Mouse (Mus musculus) cerebellum, postnatal 25 days (tissue): ENCODE results near the gene Birc5.
A peak's percentile ranks its signal among the peaks of the same experiment; 100 is the strongest.
"Not testable (repeated sequence)": the region's sequence is repeated elsewhere in the genome, so short reads cannot be mapped to it uniquely, and the experiment has no call there.

Source experiments
- DNase-seq, 2 experiments: peaks; one replicate each; pipeline ENCODE4 v3.0.0; 2021; ENCODE audit warnings: mixed read lengths in 2 of 2

Birc5 gene

DNA sequence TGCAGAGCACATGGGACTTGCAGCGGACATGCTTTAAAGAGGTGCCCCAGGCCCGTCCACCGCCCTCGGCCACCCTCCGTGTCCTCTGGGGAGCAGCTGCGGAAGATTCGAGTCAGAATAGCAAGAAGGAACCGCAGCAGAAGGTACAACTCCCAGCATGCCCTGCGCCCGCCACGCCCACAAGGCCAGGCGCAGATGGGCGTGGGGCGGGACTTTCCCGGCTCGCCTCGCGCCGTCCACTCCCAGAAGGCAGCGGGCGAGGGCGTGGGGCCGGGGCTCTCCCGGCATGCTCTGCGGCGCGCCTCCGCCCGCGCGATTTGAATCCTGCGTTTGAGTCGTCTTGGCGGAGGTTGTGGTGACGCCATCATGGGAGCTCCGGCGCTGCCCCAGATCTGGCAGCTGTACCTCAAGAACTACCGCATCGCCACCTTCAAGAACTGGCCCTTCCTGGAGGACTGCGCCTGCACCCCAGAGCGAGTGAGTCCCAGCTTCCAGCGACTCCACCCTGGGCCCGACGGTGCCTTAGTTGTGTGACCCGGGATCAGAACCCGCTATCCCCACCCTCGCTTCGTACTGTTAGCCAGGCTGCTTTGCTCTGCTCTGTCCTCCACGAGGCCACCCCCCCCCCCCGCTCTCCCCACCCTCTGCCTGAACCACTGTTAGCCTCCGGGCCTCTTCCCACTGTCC lies at the start of gene Birc5:
Gene Birc5, plus strand, starts transcription at position 267 of the 687 bp plus-strand sequence.
- peak; percentile 96 to 98 for DNase-seq

DNA sequence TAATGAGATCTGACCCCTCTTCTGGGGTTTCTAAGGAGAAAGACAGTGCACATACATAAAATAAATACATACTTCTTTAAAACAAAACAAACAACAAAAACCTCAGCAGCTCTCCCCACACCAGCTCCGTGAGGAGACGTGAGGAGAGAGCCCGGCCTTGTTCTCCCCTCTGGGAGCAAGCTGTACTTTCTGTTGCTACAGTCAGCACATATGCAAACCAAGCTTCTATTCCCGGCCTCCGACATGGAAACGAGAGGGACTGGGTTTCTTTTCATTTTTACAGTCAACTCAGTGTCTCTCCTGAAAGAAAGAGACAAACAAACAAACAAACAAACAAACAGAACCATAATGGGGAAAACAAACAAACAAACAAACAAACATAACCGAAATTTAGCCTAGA lies 49.0 kb upstream of the Birc5 start:
- no peak for DNase-seq

DNA sequence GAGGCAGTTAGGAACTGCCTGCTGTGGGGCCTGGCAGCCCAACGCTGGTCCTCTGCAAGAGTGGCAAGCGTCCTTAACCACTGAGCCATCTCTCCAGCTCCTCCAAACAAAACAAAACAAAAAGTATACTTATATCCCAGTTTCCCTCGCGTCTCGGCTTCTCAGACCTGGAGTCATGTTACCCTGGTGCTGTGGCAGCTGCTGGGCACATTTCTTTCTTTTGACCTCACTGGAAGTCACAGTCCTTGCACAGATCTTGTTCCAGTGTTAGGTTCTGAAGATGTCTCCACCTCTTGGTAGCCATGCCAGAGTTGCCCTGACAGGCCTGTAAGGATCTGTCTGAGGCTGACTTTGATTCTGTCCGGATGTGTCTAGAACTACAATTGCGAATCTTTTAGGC lies 47.4 kb upstream of the Birc5 start:
- no peak for DNase-seq

DNA sequence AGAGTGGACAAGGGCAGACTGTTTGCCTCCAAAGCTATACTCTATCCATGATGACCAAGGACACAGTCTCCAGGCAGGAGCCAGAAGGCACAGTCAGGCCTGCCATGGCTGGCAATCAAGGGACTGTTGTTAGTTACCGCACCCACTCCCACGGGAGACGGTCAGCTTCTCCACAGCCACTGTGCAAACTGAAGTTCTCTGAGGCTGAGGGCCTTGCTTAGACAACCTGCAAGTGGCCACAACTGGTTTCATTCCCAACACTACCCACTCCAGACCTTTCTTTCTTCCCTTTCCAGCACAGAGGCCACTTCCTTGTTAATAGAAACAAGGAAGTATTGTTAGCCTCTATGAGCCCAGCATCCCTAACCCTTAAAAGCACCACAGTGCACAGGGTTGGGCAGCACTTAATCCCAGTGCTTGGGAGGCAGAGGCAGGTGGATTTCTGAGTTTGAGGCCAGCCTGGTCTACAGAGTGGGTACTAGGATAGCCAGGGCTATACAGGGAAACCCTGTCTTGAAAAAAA lies 45.8 kb upstream of the Birc5 start:
- DNase-seq, result no peak

DNA sequence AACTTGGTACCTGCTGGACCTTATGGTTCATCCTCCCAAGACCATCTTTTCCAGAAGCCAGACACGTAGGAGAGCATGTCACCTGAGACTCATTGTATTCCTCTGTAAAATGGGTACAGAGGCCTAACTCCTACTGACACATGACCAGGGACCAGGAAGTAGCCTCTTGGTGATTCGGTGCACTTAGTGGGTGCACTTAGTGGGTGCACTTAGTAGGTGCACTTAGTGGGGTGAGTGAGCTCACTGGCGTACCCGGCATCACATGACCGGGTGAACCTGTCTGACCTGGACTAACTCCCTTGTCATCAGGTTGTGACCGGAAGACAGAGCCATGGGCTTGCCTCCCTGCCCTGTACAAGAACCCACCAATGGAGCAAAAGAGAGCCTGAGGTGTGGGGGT lies 42.3 kb upstream of the Birc5 start:
- no peak for DNase-seq

DNA sequence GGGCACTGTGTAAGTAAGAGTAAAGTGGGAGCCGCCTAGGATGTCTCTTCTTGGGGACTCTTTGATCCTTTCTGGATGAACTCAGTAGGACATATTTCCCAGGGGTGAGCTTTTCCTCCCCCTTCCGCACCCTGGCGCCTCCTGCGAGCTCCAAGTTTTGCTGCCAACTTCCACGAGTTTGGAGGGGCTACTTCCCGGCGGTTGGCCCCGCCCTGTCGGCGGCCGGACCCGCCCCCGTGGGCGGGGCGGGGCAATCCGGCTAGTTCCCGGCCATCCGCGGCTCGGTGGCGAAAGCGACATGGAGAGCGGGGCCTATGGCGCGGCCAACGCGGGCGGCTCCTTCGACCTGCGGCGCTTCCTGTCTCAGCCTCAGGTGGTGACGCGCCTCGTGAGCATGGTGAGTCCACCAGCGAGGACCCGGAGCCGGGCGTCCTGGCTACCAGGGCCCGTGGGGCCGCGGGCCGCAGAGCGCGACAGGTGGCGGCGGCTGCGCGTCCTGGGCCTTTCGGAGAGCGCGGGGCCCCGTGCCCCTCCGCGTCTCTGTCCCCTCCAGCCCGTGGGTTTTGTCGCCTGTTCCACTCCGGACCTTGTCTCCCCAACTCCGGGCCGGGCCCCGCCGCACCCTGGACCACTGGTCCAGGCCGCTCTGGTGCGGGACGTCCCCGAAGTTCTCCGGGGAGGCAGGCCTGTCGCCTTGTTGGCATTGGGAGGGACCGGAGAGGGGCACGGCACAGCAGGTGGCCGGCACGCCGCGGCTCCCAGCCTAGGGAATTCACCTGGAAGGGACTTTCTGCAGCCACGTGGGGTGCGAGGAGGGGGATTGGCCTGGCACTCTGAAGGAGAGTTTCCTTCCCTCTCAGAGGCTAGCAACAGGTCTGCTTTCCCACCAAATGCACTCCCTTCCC lies 39.4 kb upstream of the Birc5 start, which contains the start of the genes Gm20708 and Syngr2:
Gene Gm20708, plus strand, starts transcription at position 262 of the 905 bp plus-strand sequence.
Gene Syngr2, plus strand, starts transcription at position 262 of the 905 bp plus-strand sequence.
- DNase-seq, result peak; percentile 33 to 59

DNA sequence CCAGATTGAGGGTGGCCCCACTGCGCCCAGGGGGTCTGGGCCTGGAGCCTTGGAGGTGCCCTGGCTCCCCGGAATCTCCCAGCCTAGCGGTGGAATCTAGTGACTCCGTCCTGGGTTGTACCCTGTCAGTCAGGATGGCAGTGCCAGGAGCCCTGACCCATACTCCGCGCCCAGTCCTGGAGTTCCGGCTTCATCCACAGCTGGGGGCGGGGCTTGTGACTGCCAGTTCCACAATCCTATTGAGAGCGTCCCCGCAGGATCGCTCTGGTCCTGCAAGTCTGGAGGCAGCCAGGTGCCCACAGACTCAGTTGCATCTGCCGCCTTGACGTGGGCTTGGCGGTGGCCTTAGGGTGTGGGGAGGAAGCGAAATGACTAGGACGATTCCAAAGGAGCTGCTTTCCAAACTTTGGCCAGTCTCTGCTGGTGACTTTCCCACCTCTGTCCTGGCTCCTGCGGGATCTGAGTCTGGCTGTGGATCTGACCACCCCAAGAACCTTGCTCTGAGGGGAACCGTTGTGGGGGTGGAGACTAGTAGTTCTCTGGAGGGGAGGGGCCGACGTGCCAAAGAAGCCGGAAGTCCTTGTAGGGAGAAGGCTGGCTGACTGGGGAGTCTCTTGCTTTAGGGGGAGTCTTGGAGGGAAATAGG lies 38.5 kb upstream of the Birc5 start:
- peak; percentile 44 to 68 for DNase-seq

DNA sequence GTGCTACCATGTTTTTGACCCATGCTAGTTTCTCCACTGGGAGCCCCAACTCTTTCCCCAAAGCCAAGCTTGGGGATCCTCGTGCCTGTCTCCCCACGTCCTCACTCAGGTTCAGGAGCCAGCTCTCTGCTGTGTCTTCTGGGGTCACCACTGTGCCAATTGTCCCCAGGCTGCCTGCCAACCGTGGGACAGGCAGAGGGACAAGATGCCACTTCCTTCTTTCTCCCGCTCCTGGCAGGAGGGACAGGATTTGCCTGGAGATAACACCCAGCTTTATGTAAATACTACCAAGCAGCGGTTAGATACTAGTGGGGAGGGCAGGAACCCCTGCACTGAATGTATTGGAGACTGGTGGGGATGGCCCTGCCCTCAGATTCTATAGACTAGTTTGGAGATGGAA lies 35.2 kb upstream of the Birc5 start:
- DNase-seq, result no peak

DNA sequence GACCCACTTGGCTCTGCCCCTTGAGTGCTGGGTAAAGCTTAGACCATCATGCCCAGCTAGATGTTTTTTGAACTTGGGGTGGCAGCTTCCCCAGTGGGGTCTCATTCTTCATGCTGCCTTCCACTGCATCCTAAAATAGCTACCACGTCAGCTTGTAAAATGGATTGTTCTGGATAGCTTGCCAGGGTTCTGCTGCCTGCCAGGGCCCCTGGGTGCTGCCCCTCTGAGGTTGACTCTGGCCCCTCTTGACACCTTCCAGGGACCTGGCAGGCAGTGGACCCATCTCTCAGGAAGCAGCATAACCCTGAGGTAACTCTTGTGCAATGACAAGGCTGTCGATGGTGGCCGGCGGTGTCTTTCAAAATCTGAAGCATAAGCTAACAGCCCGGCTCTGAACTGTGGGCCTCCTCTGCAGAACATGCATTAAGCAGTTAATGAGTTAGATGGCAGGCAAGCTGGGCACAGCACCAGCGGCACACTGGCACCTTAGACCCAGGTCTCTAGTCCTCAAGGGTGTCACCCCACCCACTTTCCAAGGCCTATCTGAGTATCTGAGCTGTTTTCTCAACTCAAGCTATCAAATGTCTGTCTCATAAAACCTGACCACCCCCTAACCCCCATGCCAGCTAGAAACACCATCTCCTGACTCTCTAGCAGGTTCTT lies 34.2 kb upstream of the Birc5 start:
- DNase-seq, result no peak

DNA sequence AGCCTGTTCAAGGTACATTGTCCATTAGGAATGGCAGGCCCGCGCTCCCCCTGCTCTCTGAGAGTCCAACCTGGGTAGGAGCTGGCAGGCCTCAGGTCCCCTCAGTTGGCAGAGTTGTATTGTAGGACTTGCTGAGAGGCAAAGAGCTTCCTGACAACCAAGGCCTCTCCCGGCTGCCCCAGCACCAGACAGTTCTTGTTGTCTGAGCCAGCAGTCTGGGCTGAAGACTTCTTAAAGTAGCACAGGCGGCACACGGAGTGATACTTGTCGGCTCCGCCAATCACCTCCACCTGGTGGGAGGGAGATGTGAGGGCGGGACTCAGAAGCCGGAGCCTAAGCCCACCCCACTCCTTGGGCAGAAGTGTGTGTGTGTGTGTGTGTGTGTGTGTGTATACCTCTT lies 33.2 kb upstream of the Birc5 start:
- not testable (repeated sequence) for DNase-seq

DNA sequence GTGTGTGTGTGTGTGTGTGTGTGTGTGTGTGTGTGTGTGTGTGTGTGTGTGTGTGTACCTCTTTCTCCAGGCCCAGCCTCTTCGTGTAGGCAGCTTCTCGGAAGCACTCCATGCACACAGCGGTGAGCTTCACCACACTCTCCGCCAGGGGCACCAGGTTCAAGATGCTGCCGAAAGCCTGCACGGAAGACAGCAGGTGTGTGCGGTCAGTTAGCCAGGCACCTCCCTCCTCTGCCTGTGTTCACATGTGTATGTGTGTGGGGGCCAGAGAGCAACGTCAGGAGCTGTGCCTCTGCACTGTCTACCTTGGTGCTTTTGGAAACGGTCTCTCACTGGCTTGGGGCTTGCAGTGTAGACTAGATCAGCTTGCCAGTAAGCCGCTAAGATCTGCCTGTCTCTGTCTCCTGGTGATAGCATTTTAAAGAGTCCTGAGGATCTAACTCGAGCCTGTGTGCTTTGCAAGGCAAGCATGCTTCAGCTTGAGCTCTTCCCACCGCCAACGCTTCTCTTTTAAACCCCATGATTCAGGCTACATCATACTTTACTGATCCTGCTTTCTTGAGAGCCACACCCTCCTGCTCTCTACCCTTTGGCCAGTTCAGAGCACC lies 32.6 kb upstream of the Birc5 start:
- no peak for DNase-seq

DNA sequence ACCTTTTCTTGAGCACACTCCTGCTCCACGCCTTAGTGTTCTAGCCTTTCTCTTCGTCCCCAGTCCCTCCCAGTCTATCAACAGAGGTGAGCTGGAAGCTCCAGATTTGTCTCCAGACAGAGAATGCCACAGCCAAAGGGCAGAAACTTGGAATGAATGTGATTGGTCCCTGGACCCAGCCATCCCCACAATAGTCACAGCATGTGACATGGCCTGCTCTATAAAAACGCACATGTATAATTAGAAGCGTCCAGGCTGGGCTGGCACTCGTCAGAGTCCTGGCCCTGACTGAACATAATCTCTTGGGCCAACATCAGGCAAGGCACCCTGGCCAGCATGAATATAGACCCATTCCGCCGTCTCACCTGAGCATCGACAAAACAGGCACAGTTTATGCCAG lies 30.0 kb upstream of the Birc5 start:
- DNase-seq, result peak; percentile 22 to 41

DNA sequence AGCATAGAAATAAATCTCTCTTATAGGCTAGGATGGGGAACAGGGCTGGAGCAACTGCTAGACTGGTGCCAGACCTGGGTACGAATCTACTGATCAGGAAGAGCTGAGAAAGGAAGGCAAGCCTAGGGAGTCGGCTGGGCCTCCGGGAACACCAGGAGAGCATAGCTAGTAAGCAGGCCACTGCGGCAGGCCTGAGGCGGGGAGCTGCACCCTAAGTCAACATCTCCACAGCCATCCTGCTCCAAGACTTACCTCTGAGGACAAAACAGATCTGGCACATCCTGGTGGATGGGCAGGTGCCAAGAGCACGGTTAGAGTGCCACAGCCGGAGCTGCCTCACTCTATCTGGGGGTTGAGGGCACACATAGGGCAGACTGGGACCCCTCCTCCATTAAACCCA lies 28.9 kb upstream of the Birc5 start:
- no peak for DNase-seq

DNA sequence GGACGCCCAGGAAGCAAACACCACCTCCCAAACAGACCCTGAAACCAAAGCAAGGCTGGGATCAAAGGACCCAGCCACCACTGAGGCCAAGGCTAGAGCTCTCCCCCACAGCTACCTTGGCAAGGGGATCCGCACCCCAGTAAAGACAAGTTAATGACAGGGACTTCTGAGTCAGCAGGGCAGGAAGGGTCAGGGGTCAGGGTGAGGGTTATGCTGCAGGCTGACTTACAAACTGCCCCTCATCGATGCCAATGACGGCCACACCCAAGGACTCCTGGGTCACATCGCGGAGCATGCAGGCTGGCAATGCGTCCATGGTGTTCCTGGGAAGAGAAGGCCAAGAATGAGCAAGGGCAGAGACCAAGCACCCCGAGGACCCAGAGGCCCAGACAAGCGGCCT lies 27.2 kb upstream of the Birc5 start:
- no peak for DNase-seq

DNA sequence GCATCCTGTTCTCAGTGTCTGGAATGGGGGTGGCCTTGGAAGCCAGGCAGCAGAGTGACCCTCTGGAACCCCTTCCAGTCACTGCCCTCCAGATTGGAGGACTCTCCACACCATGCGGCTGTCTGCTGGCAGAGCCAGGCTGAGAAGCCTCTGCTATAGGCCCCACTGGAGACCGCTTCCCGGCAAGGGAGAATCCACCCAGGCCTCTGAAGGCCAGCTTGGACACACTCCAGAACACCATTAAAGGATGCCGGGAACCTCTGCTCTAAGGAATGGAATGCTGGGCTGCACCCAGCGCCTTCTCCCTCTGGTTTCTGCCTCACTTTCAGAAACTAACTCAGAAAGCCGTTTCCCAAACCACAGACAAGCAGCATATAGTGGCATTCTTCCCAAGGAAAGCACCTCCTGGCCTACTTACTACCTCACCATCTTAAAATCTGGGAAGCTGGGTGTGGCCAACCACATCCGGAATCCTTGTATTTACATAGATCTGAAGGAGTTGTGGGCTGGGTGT lies 26.3 kb upstream of the Birc5 start:
- no peak for DNase-seq

DNA sequence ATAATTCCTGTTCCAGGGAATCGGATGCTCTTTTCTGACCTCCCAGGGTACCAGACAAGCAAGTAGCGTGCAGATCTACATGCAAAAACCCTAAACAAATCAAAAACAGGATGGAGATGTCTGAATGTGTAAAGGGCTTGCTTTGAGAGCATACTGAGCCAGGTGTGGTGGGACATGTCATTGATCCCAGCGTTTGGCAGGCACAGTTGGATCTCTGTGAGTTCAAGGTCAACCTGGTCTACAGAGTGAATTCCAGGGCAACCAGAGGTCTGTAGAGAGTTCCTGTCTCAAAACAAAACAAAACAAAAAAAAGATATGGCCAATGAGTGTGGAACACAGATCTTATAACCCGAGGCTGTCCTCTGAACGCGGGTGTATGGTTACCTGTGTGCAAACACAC lies 25.6 kb upstream of the Birc5 start:
- no peak for DNase-seq

DNA sequence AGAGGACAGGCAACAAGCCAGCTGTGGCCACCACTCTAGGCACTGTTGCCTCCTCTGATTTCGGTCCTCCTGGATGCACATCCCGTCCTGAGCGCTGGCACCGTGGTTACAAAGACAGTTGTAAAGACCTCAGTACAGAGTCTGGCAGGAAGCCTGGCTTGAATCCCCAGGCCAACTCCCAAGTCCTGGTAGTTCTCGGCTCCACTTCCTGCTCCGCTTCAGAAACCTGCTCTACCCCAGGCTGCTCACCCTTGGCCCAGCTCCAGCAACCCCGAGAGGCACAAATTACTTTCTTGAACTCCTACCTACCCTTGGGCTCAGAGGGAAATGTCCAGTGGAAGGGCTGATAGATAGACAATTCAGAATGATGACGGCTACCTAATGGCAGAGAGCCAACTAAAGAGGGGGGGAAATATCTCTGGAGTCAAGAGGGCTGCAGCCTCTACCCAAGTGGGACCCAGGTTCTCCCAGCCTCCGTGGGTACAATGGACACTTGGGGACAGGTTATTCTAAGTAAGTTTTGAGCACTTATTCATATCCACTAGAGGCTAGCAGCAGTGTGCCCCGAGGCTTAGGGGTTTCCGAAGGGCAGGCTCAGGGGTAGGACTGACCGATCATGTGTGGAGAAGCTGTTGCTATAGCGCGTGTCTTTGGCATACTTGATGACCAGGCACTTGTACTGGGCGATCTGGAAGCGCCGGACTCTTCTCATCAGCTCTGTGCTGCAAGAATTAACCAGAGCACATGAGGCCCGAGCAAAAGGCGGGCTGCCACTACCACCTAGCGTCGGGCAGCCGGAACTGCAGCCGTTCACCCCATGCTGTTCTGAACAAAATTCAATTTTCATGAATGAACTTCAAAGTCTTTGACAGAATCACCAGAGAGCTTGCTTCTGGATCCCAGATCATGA lies 24.7 kb upstream of the Birc5 start:
- DNase-seq, result peak; percentile 86 to 87

DNA sequence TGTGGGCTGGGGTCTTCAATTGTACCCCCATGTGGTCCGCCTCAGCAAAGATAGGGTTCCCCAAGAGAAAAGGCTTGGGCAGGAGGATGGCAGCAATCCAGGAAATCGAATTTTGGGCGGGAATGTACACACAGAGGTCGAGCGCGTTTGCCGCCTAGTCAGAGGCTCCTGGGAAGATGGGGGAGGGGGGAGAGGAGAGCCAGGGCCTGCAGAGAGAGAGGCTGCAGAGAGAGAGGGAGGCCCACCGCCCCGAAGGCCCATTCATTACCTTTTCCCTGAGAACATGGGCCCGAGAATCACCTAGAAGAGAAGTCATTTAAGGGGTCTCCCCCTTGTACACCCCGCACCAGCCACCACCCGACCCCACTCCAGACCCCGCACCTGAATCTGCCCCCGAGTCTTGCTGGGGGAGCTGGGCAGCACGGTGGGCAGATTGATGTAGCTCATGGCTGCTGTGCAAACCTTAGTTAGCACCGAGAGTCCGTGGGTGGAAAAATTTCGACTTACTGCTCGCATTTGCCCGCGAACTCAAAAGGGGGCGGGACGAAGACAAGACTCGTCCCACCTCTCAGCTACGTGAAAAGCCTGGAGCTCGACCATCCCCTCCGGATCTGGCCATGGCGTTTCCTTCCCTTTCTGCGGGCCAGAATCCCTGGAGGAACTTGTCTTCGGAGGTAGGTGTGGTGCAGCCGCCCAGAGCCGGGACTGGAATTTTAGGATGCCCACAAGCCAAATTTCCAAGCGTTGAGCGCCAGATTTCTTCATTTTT lies 23.5 kb upstream of the Birc5 start, which contains the start of the genes Afmid and Tk1:
Gene Afmid, plus strand, starts transcription at position 592 of the 769 bp plus-strand sequence.
Gene Tk1, minus strand, starts transcription at position 760 of the 769 bp plus-strand sequence.
- no peak for DNase-seq

DNA sequence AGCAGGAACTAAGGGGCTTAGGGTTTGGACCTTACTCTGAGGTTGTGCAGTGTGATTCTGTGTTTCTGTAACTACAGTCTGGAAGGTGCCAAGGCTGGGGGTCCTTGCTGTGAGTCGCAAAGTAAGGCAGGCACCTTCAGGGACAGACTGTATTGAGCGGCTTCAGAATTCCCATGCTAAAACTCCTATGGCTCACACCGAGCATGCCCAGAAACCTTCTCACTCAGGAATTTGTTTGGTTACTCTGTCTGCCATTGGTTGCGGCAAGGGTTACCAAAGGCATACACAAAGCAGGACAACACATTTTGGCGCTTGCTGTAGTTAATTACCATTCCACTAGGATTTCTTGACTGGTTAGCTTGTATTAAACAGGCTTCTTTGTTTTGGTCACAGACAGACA lies 22.9 kb upstream of the Birc5 start:
- DNase-seq, result no peak

DNA sequence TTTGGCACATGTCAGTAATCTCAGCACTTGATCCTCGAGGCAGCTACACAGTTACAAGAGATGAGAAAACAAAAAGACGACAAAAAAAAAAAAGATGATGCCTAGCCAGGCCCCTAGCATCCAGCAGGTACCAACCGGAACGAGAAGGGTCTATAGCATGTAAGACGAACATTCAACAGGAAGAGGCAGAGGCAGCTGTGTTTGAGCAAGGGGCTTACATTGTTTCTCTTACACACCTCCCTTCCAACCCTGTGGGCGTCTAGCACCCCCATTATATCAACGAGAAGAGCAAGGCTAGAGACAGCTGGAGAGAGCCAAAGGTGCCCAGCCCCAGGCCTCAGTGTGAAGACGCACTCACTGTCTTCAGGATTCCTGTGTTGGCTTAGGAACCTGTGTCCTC lies 22.1 kb upstream of the Birc5 start:
- DNase-seq, result no peak
